Mouse (Mus musculus): ENCODE measurements around the gene Rnf114. TPM values are rescaled to one million over a fixed set of nuclear protein-coding genes. Genes with fewer than 3 reads are reported as not detected.

The Rnf114 gene
- total RNA-seq, 2 experiments from 2014 or later = 40.0 to 40.9 TPM

DNA sequence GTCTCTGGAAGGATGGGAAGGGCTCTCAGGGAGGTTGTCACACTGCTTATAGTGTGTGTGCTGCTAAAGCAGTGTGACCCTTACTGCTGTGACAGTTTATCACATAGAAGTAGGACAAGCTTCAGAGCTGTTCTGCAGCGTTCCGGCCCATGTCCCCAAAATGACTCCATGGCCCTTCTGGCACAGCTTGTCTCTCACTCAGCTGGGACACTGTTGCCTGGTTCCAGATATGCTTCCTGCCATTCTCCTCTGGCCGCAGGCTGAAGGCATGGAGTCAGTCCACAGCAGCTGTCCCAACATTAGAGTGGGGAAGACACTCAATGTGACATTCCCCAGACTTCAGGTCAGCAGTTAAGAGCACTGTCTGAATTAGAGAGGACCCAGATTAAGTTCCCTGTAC, 33.9 kb upstream of the Rnf114 start:
- intact Hi-C loops (cut with DNase I) = no loop called here
- peak; percentile 54 for DNase-seq
- Histone ChIP-seq H3K27ac (peak overlapping the region; percentile 78), H3K4me3 (no peak overlapping the region)
- TF ChIP-seq CTCF (IDR thresholded peaks at IDR 0.05) = no peak

DNA sequence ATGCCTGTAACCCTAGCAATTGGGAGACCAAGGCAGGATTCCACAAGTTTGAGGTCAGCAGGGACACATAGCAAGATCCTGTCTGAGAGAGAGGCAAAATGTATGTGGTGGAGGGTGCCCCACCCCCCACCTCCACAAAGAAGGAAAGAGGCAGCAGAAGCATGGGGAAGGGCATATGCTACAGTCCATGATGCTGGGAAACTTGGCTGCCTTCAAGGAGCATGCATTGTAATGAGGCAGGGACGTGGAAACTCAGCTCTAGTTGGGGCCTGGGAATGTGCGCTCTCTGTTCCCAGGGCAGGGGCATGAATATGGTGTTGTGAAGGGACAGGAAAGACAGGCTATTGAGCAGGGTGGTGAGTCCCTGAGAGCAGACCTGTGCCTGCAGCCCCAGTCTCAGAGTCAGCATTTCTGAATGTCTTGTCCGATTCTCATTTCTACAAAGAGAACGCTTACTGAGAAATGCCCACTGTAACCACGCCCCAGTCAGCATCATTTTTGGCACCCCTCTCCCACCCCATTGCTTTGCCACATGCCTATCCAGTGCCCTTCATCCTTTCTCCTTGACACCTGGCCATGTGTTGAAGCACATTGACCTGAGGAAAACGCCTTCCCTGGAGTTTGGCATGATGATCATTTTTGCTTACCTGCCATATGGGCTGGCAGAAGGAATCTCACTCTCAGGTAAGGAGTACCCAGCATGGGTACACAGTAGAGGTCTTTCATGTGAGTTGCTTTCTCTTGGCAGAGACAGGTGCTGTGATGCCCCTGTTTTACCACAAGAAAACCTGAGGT, 33.2 kb upstream of the Rnf114 start:
- intact Hi-C loops (cut with DNase I) = no loop called here
- peak; percentile 12 for DNase-seq
- TF ChIP-seq CTCF (IDR thresholded peaks at IDR 0.05) = no peak
- H3K27ac ChIP-seq = peak overlapping the region; percentile 78
- no peak overlapping the region for H3K4me3 ChIP-seq

GRCm38 (mm10) chr2:167462954-167463353, 29.5 kb upstream of the Rnf114 start:
- DNase-seq = peak; percentile 84
- Histone ChIP-seq H3K27ac (peak overlapping the region; percentile 50), H3K4me3 (no peak overlapping the region)
- TF ChIP-seq CTCF (IDR thresholded peaks at IDR 0.05) = peak; percentile 92
- intact Hi-C loops (cut with DNase I) = loop anchor here (2.0 to 5.0 kb wide), 3 partner anchors 41 to 241 kb away; partner anchors contain the start of gene Slc9a8

DNA sequence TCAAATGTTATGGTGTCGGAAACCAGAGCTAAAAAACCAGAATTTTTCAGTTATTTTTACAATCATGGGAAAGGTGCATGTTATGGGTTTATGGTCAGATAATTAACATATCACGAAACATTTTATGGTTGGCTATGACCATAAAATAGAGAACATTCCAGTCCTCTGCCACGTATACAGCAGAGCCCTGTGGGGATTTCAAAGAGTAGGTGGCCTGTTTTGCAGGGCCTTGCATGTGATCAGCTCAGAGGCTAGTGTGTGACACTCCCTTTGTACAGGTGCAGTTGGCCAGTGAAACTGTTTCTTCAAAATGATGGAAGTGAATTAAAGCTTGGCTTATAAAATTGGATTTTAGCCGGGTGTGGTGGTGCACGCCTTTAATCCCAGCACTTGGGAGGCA, 28.6 kb upstream of the Rnf114 start:
- H3K4me3 ChIP-seq = no peak overlapping the region
- H3K27ac ChIP-seq = peak overlapping the region; percentile 50; the same call in 1 of the 2 replicates
- DNase-seq = no peak
- TF ChIP-seq CTCF (IDR thresholded peaks at IDR 0.05) = no peak
- intact Hi-C loops (cut with DNase I) = loop anchor here (2.0 to 5.0 kb wide), 3 partner anchors 42 to 242 kb away; partner anchors contain the start of gene Slc9a8

GRCm38 (mm10) chr2:167465951-167466350, 26.5 kb upstream of the Rnf114 start:
- intact Hi-C loops (cut with DNase I) = no loop called here
- Histone ChIP-seq H3K4me3 (no peak overlapping the region; the same call in 1 of the 2 replicates), H3K27ac (peak overlapping the region; percentile 81)
- no peak for TF ChIP-seq CTCF (IDR thresholded peaks at IDR 0.05)
- DNase-seq = peak; percentile 72

GRCm38 (mm10) chr2:167467214-167467613, 25.2 kb upstream of the Rnf114 start:
- H3K27ac ChIP-seq = peak overlapping the region; percentile 13; the same call in 1 of the 2 replicates
- intact Hi-C loops (cut with DNase I) = no loop called here
- H3K4me3 ChIP-seq = no peak overlapping the region
- no peak for DNase-seq
- TF ChIP-seq CTCF (IDR thresholded peaks at IDR 0.05) = no peak

GRCm38 (mm10) chr2:167468444-167468843, 24.0 kb upstream of the Rnf114 start:
- no peak overlapping the region for H3K4me3 ChIP-seq
- peak; percentile 15; the same call in 1 of the 2 replicates for TF ChIP-seq CTCF (IDR thresholded peaks at IDR 0.05)

DNA sequence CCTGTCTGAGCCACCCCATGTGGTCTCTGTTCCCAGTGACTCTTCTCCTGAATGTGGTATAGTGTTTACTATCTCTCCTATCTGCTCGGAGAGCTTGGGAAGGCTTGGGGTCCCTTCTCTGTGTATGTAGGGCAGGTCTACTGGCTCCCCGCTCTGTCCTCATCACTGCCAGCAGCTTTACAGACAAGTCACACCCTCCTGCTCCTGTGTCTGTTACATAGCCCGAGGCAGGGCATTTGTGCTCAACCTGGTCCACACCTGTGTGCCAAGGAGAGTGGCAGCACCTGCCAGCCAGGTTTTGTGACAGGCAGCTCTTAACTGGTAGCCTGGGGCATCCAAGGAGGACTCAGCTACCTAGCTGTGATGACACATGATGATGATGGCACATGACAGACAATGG, 21.8 kb upstream of the Rnf114 start:
- TF ChIP-seq CTCF (IDR thresholded peaks at IDR 0.05) = no peak
- H3K4me3 ChIP-seq = no peak overlapping the region
- no peak for DNase-seq
- no peak overlapping the region; the same call in 1 of the 2 replicates for H3K27ac ChIP-seq
- intact Hi-C loops (cut with DNase I) = no loop called here

More at GRCm38 (mm10) chr2:167468444-167468843, 24.0 kb upstream of the Rnf114 start:
- no peak overlapping the region for H3K27ac ChIP-seq
- intact Hi-C loops (cut with DNase I) = no loop called here
- DNase-seq = no peak

DNA sequence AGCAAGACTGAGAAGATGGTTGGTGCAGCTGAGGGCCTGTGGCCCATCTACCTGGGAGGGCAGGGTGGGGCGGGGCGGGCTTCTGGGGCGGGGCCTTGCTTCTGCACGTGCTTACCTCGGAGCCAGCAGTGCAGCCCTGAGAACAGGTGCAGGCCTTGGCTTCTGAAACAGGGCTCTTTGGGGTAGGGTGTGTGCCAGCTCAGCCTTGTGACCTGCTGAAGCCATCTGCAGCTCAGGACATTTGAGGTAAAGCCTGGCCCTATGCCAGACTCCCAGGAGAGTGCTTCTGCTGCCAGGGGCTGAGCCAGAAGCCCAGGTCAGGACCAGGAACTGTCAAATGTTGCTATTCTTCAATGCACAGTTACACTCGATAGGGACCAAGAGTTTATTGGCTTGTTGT, 20.9 kb upstream of the Rnf114 start:
- peak; percentile 78 for DNase-seq
- no peak for TF ChIP-seq CTCF (IDR thresholded peaks at IDR 0.05)
- intact Hi-C loops (cut with DNase I) = no loop called here
- Histone ChIP-seq H3K27ac (peak overlapping the region; percentile 76), H3K4me3 (no peak overlapping the region)

GRCm38 (mm10) chr2:167474218-167474617, 18.2 kb upstream of the Rnf114 start:
- H3K27ac ChIP-seq = peak overlapping the region; percentile 86; the same call in 1 of the 2 replicates
- no peak for TF ChIP-seq CTCF (IDR thresholded peaks at IDR 0.05)
- H3K4me3 ChIP-seq = no peak overlapping the region
- DNase-seq = no peak
- intact Hi-C loops (cut with DNase I) = no loop called here

DNA sequence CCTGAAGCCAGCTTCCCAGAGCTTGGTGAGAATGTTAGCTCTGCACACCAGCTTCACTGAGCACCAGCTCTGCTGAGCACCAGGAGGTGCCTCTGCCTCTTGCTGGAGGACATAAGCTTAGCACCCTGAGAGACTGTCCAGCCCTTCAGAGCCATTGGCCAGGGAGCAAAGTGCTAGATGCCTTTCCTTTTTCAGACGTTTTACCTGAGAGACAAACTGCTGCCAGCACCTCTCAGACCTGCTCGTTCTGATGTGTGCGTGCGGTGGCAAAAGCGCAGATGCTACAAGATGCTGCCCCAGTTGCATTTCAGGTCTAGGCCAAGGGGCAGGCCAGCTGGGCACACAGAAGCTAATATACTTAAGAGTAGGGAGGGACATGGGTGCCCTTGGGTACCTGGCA, 16.8 kb upstream of the Rnf114 start:
- intact Hi-C loops (cut with DNase I) = no loop called here
- TF ChIP-seq CTCF (IDR thresholded peaks at IDR 0.05) = no peak
- peak overlapping the region; percentile 86 for H3K27ac ChIP-seq
- no peak for DNase-seq
- H3K4me3 ChIP-seq = no peak overlapping the region

- H3K27ac ChIP-seq = peak overlapping the region; percentile 86
- TF ChIP-seq CTCF (IDR thresholded peaks at IDR 0.05) = peak; percentile 29; the same call in 1 of the 2 replicates
- peak; percentile 74 for DNase-seq
- intact Hi-C loops (cut with DNase I) = no loop called here
- no peak overlapping the region for H3K4me3 ChIP-seq
These were observed 16.2 kb upstream of the Rnf114 start for GRCm38 (mm10) chr2:167476200-167476688.

GRCm38 (mm10) chr2:167476762-167477161, 15.7 kb upstream of the Rnf114 start:
- no peak for DNase-seq
- no peak for TF ChIP-seq CTCF (IDR thresholded peaks at IDR 0.05)
- intact Hi-C loops (cut with DNase I) = no loop called here
- Histone ChIP-seq H3K27ac (peak overlapping the region; percentile 86), H3K4me3 (no peak overlapping the region)
